14 mouse cellular contexts compared by ENCODE assay signal in the genomic region with DNA sequence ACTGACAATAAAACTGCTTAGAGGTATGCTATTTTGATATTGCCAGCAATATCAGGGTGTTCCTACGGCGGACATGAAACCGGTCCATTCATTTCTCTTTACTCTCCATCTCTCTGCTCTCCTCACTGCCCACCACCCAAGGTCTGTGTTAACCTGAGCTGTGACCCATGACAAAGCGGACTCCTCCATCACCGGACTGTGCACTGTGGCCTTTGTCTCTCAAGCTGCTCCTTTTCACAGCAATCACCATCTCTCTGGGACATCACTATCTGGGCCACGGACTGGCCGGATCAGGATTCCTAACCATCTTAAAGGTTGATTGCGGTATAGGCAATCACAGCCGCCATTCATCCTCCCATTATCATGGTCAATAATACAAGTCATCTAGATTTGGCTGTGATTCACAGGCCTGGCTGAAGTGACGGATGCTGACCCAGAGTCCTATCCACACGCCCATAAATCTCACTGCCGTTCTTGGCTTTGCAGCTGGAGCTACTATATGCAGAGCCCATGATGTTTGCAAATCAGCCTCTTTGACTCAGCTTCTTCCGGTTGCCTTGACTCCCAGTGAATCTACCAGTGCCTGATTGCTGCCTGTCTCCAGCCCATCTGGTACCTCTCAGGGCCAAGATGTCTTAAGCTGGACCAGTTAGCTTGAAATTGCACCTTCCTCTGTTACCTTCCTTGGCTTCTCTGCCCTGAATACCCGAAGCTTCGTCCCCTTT. TPM values are rescaled to one million over a fixed set of nuclear protein-coding genes. Genes with fewer than 3 reads are reported as not detected.
DNase-seq lines count a peak whose midpoint lies in the region; ATAC-seq and TF ChIP-seq lines count a peak whose summit lies in the region.
"Had no signal": no experiment of that assay in that cellular context is flagged by ENCODE, and none has a peak within 500 bp of the region (broad histone marks: within the 10 kb centered on the region; RNA-seq: fewer than 3 reads in every experiment).

No protein-coding gene starts in this region.

- no peak for ATAC-seq in kidney, postnatal 0 days (replicated peaks; ENCODE audit: low FRiP score, low read depth)
- ATAC-seq in forebrain, postnatal 0 days = peak; percentile 80
- ATAC-seq in midbrain, embryonic 16.5 days = peak; percentile 43; the same call in 1 of the 2 replicates
- ATAC-seq: inflammation-experienced regulatory T-cells, adult 6 months had no signal

- no peaks in the 10 kb centered on the region for H3K9me3 ChIP-seq in kidney, postnatal 0 days (replicated peaks; ENCODE audit: low read length)
- H3K9me3 ChIP-seq in forebrain, postnatal 0 days (ENCODE audit: low read length) = no peaks in the 10 kb centered on the region
- no peaks in the 10 kb centered on the region for H3K9me3 ChIP-seq in midbrain, embryonic 16.5 days (replicated peaks; ENCODE audit: control insufficient read depth, low read length, poor library complexity, severe bottlenecking)

- H3K36me3 ChIP-seq in kidney, postnatal 0 days (ENCODE audit: insufficient read depth, low read length) = no peaks in the 10 kb centered on the region
- H3K36me3 ChIP-seq in forebrain, postnatal 0 days (ENCODE audit: insufficient read depth) = no peaks in the 10 kb centered on the region
- H3K36me3 ChIP-seq in midbrain, embryonic 16.5 days (ENCODE audit: control insufficient read depth, insufficient read depth, low read length) = no peaks in the 10 kb centered on the region

- no peak overlapping the region for H3K9ac ChIP-seq in kidney, postnatal 0 days (ENCODE audit: low read depth, low read length)
- no peak overlapping the region for H3K9ac ChIP-seq in forebrain, postnatal 0 days
- H3K9ac ChIP-seq in midbrain, embryonic 16.5 days (ENCODE audit: low read depth, low read length) = no peak overlapping the region

- H3K4me2 ChIP-seq in kidney, postnatal 0 days (ENCODE audit: low read length) = no peak overlapping the region
- no peak overlapping the region for H3K4me2 ChIP-seq in forebrain, postnatal 0 days (ENCODE audit: low read depth)
- no peak overlapping the region for H3K4me2 ChIP-seq in midbrain, embryonic 16.5 days (ENCODE audit: low read length)
- H3K4me2 ChIP-seq: liver, embryonic 11.5 days had no signal

- WGBS in kidney, postnatal 0 days = 59% methylated on average over 15 of the region's 15 CpGs
- WGBS in forebrain, postnatal 0 days = 72% methylated on average over 15 of the region's 15 CpGs
- WGBS in midbrain, embryonic 16.5 days = 41% methylated on average over 15 of the region's 15 CpGs

- no peaks in the 10 kb centered on the region for H3K4me1 ChIP-seq in kidney, postnatal 0 days (replicated peaks; ENCODE audit: insufficient read depth, low read length)
- H3K4me1 ChIP-seq in forebrain, postnatal 0 days (ENCODE audit: insufficient read depth) = 0 out of 2 replicates have a peak, but pooled peaks cover 6% of the 10 kb centered on the region
- peaks cover 3% of the 10 kb centered on the region; the same call in 1 of the 2 replicates for H3K4me1 ChIP-seq in midbrain, embryonic 16.5 days (ENCODE audit: control insufficient read depth, insufficient read depth, low read length)

- no peaks in the 10 kb centered on the region for H3K27me3 ChIP-seq in kidney, postnatal 0 days (ENCODE audit: insufficient read depth, low read length)
- H3K27me3 ChIP-seq in forebrain, postnatal 0 days (ENCODE audit: insufficient read depth, low read length) = no peaks in the 10 kb centered on the region
- no peaks in the 10 kb centered on the region for H3K27me3 ChIP-seq in midbrain, embryonic 16.5 days (ENCODE audit: control insufficient read depth, insufficient read depth, low read depth, low read length)
- H3K27me3 ChIP-seq: CH12.LX had no signal

- TF ChIP-seq CTCF in kidney, postnatal 0 days (IDR thresholded peaks at IDR 0.05; ENCODE audit: low read depth) = no peak
- no peak for TF ChIP-seq CTCF in forebrain, postnatal 0 days (IDR thresholded peaks at IDR 0.05; ENCODE audit: low read depth)

- peak; percentile 39 for DNase-seq in kidney, postnatal 0 days (ENCODE audit: low spot score)
- no peak for DNase-seq in kidney, adult 18-20 months
- peak; percentile 43 to 54 for DNase-seq in adrenal gland, postnatal 36 days
- peak; percentile 45 for DNase-seq in forebrain, postnatal 0 days
- no peak for DNase-seq in left cerebral cortex, adult 18-20 months (ENCODE audit: low spot score in 2 of 2)
- DNase-seq in thymus, postnatal 10 days (ENCODE audit: low spot score in 2 of 2) = no peak
- DNase-seq: gastrocnemius, postnatal 36 days; lung, postnatal 36 days; right cerebral cortex, postnatal 14 days; thymus, postnatal 4 days had no signal

- no peak overlapping the region for H3K4me3 ChIP-seq in kidney, postnatal 0 days (replicated peaks; ENCODE audit: low read depth, low read length)
- no peak overlapping the region for H3K4me3 ChIP-seq in forebrain, postnatal 0 days (ENCODE audit: low read depth, low read length)
- H3K4me3 ChIP-seq in midbrain, embryonic 16.5 days (ENCODE audit: low read depth, low read length) = no peak overlapping the region

- no peak overlapping the region for H3K27ac ChIP-seq in kidney, postnatal 0 days
- H3K27ac ChIP-seq in forebrain, postnatal 0 days (ENCODE audit: low read depth, low read length) = peak overlapping the region; percentile 40; the same call in 1 of the 2 replicates
- H3K27ac ChIP-seq in midbrain, embryonic 16.5 days (ENCODE audit: low read length) = no peak overlapping the region

RNA-seq across cellular contexts. Expression of gene Bcl9, which starts 28.1 kb away (rescaled TPM):
- polyA plus RNA-seq in kidney, postnatal 0 days (2015; fragmentation: Nextera tagmentation; extraction: Ambion mirVana) = 42.0 and 43.7 TPM in 2 replicates
- total RNA-seq in adrenal gland, postnatal 36 days (2021) = 10 to 100 TPM; 12.3 to 17.2 TPM
- 32.5 and 46.4 TPM in 2 replicates for total RNA-seq in forebrain, postnatal 0 days (2014; rRNA removed)
- polyA plus RNA-seq in forebrain, postnatal 0 days (2015; fragmentation: Nextera tagmentation; extraction: Ambion mirVana) = 48.3 and 62.8 TPM in 2 replicates
- 78.3 and 92.4 TPM in 2 replicates for polyA plus RNA-seq in midbrain, embryonic 16.5 days (2015; fragmentation: Nextera tagmentation; extraction: Ambion mirVana)
- total RNA-seq in left cerebral cortex, adult 18-20 months (2021) = 10 to 100 TPM; 52.1 to 58.1 TPM

Comparison
In these comparisons a context has a peak if more than half of its experiments do, and no peak if none do; other contexts are left out.
1. DNase-seq: peak in kidney, postnatal 0 days (single experiment), adrenal gland, postnatal 36 days (2 of 2) and forebrain, postnatal 0 days (single experiment); none in kidney, adult 18-20 months (single experiment), left cerebral cortex, adult 18-20 months (0 of 2) and thymus, postnatal 10 days (0 of 2).